Mouse (Mus musculus) neural tube, embryonic 14.5 days (tissue): ENCODE measurements around the gene Serinc5. TPM values are rescaled to one million over a fixed set of nuclear protein-coding genes. Genes with fewer than 3 reads are reported as not detected.

ENCODE experiments used
- ATAC-seq: fragments of 200-750 bp; cut with Nextera tagmentation; 2 replicates; pipeline ENCODE4 v1.8.0; 2017; ENCODE audit warnings: low read depth, mild to moderate bottlenecking, moderate TSS enrichment, moderate library complexity
- H3K27ac ChIP-seq: fragments of 300-500 bp; sonication (generic); 2 replicates; pipeline ENCODE4 v1.5.1; 2014; ENCODE audit warnings: low read depth, mild to moderate bottlenecking, control low read depth, low read length, moderate library complexity, mixed read lengths
- H3K27me3 ChIP-seq: fragments of 300-500 bp; sonication (generic); 2 replicates; pipeline ENCODE4 v1.6.1; 2014; ENCODE audit warnings: low read length; ENCODE audit not compliant: control insufficient read depth, insufficient read depth
- H3K36me3 ChIP-seq: fragments of 300-500 bp; sonication (generic); 2 replicates; pipeline ENCODE4 v1.6.1; 2014; ENCODE audit warnings: low read length, mixed read lengths; ENCODE audit not compliant: control insufficient read depth, insufficient read depth
- H3K4me1 ChIP-seq: fragments of 300-500 bp; sonication (generic); 2 replicates; pipeline ENCODE4 v1.6.1; 2014; ENCODE audit warnings: low read length; ENCODE audit not compliant: control insufficient read depth, insufficient read depth
- H3K4me2 ChIP-seq: fragments of 300-500 bp; sonication (generic); 2 replicates; pipeline ENCODE4 v1.6.1; 2014; ENCODE audit warnings: mild to moderate bottlenecking, low read depth, low read length, control low read depth
- H3K4me3 ChIP-seq: fragments of 300-500 bp; sonication (generic); 2 replicates; pipeline ENCODE4 v1.5.1; 2014; ENCODE audit warnings: low read depth, low read length, control low read depth, mixed read lengths
- H3K9ac ChIP-seq: fragments of 300-500 bp; sonication (generic); replicated peaks from 2 replicates; pipeline ENCODE4 v1.6.1; 2014; ENCODE audit warnings: low read depth, mild to moderate bottlenecking, control low read depth, low read length, mixed read lengths
- H3K9me3 ChIP-seq: fragments of 300-500 bp; sonication (generic); 2 replicates; pipeline ENCODE4 v1.6.1; 2016; ENCODE audit warnings: low read length; ENCODE audit not compliant: control insufficient read depth
- WGBS: fragments of 180-500 bp; shearing (Covaris S2); extraction: QIAGEN DNeasy Blood & Tissue Kit; methylation state at CpG from one replicate; pipeline ENCODE4 v1.1.7; 2014; 5-methylcytosine and 5-hydroxymethylcytosine counted together
- polyA plus RNA-seq: library from polyadenylated mRNA; unstranded; fragments of >200 nt; fragmentation: Nextera tagmentation; extraction: Ambion mirVana; gene quantifications from 2 replicates; pipeline ENCODE4 v1.2.1, GENCODE M21; 2014

Gene Serinc5
- polyA plus RNA-seq, 1 experiment from 2014 or later = 16.7 TPM

DNA sequence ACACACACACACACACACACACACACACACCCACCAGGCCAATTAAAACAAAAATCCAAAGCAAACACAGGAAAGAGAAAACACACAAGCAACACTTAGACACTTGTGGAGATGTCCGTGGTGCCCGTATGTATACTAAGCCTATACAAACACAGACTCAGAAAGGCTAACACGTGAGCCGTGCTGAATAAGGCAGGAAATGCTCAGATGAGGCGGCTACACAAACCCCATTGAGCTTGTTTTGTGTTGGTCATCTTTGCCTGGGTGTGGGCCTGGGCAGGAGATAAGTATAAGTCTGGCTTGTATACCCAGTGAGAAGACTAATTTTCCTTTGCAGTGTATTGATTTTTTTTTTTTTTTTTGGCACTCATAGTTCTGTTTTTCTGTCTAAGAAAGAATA, 91.1 kb downstream of the Serinc5 start:
- 90% methylated on average over 5 of the region's 5 CpGs for WGBS

DNA sequence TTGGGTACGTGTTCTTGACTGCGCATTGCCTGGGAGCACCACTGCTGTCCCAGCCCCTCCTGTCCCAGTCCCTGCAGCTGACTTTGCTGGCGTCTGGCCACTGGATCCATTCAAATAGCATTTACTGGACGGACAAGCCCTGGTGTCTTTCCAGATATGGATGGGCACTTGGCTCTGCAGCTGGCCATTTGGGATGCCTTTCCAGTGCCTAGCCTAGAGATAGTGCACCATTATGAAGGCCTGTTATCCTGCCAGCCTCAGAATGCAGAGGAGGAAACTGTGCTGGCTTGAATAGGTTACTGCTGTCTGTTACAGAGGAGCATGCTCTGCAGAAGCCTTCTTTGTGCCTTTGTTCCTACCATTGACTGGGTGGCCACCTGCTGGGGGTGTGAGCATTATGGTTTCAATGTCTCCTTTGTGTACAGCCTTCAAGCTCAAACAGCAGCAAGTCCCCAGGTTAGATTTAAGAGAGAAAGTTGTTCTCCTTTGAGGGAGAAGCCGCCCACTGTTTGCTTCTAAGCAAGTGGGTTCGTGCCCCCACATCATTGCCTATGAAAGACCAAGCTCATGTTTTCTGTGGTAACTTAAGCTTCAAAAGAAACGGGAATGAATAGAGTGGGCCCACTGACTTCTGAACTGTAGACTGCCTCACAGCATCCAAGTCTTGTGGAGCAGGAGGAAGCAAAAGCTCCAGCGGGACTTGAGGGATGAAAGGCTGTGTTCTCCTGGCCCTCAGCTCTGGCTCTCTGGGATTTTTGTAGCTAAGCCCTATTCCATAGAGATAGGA, 92.5 kb downstream of the Serinc5 start:
- no peaks in the 10 kb centered on the region for H3K4me1 ChIP-seq
- no peak overlapping the region for H3K27ac ChIP-seq
- H3K36me3 ChIP-seq = peaks cover 11% of the 10 kb centered on the region; the same call in 1 of the 2 replicates
- 22% methylated on average over 8 of the region's 8 CpGs for WGBS
- no peak overlapping the region for H3K9ac ChIP-seq
- no peaks in the 10 kb centered on the region for H3K9me3 ChIP-seq
- peak; percentile 89 for ATAC-seq
- no peak overlapping the region for H3K4me3 ChIP-seq
- no peaks in the 10 kb centered on the region for H3K27me3 ChIP-seq
- H3K4me2 ChIP-seq = no peak overlapping the region

More for the DNA sequence above, 91.1 kb downstream of the Serinc5 start:
- Histone ChIP-seq H3K27ac (no peak overlapping the region), H3K4me1 (no peaks in the 10 kb centered on the region; the same call in 1 of the 2 replicates), H3K4me3 (no peak overlapping the region), H3K9ac (no peak overlapping the region), H3K27me3 (no peaks in the 10 kb centered on the region), H3K4me2 (no peak overlapping the region), H3K36me3 (0 out of 2 replicates have a peak, but pooled peaks cover 5% of the 10 kb centered on the region), H3K9me3 (no peaks in the 10 kb centered on the region)
- no peak for ATAC-seq

DNA sequence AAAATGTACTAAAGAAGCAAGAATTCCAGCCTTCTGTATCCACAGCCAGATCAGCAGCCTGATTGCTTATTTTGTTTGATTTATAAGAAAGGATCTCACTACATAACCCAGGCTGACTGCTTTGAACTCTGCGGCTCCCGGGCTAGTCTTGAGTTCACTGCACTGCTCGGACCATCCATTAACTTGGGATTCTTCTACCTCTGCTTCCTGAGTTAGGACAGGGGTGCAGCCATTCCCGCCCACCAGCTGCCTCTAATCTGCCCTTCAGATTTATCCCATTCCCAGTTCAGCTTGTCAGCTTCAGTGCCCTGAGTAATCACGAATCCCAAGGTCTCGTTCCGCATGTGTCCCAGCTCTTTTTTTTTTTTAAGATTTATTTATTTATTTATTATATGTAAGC, 93.3 kb downstream of the Serinc5 start:
- Histone ChIP-seq H3K4me3 (no peak overlapping the region), H3K36me3 (peaks cover 14% of the 10 kb centered on the region; the same call in 1 of the 2 replicates), H3K4me1 (no peaks in the 10 kb centered on the region), H3K9ac (no peak overlapping the region), H3K9me3 (no peaks in the 10 kb centered on the region), H3K27me3 (no peaks in the 10 kb centered on the region), H3K27ac (no peak overlapping the region), H3K4me2 (no peak overlapping the region)
- WGBS = 23% methylated on average over 7 of the region's 7 CpGs
- ATAC-seq = no peak

DNA sequence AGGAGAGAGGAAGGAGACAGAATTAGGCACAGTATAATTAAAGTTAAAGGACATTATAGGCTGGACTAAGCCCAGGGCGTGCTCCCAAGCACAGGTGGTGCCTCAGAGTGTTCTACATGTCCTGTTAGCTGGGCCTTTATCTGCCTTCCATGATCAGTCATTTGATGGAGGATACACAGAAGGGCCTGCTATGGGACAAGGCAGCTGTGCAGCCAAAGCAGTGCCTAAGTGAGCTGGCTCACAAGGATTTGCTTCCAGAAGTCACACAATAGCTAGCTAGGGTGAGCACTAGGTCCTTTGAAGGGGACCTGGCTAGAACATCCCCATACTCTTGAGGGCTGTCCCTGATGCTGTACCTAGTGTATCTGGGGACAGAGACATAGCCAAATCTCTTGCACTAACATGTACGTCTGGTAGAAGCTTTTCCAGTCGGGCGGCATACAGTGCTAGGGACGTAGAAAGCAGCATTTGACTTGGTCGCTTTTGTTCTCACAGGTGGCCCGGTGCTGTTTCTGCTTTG, 94.2 kb downstream of the Serinc5 start:
- no peak for ATAC-seq
- Histone ChIP-seq H3K4me2 (no peak overlapping the region), H3K27me3 (no peaks in the 10 kb centered on the region), H3K9ac (no peak overlapping the region), H3K4me1 (no peaks in the 10 kb centered on the region), H3K4me3 (no peak overlapping the region), H3K9me3 (no peaks in the 10 kb centered on the region), H3K36me3 (peaks cover 14% of the 10 kb centered on the region; the same call in 1 of the 2 replicates), H3K27ac (no peak overlapping the region; the same call in 1 of the 2 replicates)
- WGBS = 84% methylated on average over 7 of the region's 7 CpGs

DNA sequence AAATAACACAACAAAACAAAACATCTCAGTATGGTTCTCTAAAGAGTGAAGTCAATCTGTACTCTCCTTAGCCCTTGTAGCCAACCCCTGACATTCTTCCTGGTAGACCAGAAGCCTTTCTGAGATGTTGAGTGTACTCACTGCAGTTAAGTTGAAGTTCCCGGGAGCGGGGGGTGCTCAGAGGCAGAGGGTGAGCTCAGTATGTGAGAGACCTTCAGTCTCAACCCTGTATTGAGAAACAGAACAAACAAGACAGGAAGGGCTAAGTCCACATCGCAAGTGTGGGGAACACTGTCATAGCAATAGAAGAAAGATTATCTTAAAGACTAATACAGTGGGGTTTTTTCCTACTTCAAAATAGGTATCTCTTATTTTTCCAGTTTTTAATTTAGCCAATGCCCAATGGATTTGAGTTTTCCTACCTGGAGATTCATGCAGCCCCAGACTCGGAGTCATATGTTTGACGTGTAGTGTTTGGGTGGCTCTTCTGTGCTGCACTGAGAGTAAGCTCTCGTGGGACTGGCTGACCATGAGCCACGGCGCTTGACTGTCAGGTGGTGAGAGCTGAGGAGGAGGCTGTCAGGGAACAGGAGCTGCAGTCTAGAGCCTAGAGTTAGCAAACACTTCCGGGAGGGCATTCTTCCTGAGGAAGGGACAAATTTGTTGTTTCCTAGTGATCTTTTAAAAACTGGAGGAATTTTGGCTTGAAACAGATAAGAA, 95.6 kb downstream of the Serinc5 start:
- Histone ChIP-seq H3K4me3 (no peak overlapping the region), H3K9ac (no peak overlapping the region), H3K9me3 (no peaks in the 10 kb centered on the region), H3K27me3 (no peaks in the 10 kb centered on the region), H3K27ac (no peak overlapping the region), H3K4me2 (no peak overlapping the region), H3K36me3 (peaks cover 14% of the 10 kb centered on the region; the same call in 1 of the 2 replicates), H3K4me1 (no peaks in the 10 kb centered on the region)
- ATAC-seq = no peak
- 94% methylated on average over 9 of the region's 9 CpGs for WGBS

DNA sequence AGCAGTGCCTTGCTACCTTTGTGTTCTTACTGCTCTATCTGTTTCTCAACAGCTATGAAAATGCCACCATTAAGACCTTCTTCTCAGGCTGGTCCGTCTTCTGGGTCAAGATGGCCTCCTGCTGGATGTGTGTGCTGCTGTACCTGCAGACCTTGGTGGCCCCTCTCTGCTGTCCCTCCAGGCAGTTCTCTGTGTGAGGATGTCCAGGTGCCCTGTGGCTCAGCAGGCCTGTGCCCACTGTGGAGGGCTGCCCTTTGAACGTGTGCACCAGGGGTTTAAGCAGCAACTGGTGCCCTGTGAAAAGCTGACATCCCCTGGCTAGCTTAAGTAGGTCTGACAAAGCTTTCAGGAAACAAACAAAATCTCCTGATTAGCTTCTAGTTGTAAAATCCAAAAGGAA, 97.0 kb downstream of the Serinc5 start:
- H3K9me3 ChIP-seq = no peaks in the 10 kb centered on the region
- no peak overlapping the region for H3K27ac ChIP-seq
- H3K36me3 ChIP-seq = peaks cover 14% of the 10 kb centered on the region; the same call in 1 of the 2 replicates
- no peak for ATAC-seq
- H3K9ac ChIP-seq = no peak overlapping the region
- H3K4me3 ChIP-seq = no peak overlapping the region
- H3K4me2 ChIP-seq = no peak overlapping the region
- no peaks in the 10 kb centered on the region for H3K4me1 ChIP-seq
- no peaks in the 10 kb centered on the region for H3K27me3 ChIP-seq
- 76% methylated on average over 2 of the region's 2 CpGs for WGBS

DNA sequence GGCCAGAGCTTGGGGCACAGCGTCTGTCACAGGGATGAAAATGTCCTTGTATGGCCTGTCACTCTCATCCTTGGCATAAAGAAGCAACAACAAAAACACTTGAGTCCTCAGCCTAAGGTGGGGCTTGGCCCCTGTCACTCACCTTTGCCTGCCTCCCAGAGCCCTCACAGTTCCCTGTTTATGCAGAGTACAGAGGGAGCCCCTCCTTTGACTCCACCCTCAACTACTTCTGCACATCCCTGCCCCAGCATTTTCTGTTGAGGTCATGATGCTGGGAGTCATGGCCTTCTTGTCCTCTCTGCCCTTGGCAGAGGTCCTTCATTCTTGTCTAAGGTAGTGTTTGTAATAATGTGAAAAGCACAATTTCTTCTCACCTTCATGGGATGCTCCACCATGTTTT, 97.6 kb downstream of the Serinc5 start:
- Histone ChIP-seq H3K4me1 (no peaks in the 10 kb centered on the region), H3K9me3 (no peaks in the 10 kb centered on the region), H3K36me3 (peaks cover 14% of the 10 kb centered on the region; the same call in 1 of the 2 replicates), H3K9ac (no peak overlapping the region), H3K27me3 (no peaks in the 10 kb centered on the region), H3K4me3 (no peak overlapping the region), H3K27ac (no peak overlapping the region), H3K4me2 (no peak overlapping the region)
- WGBS = 96% methylated on average over 1 of the region's 1 CpGs
- ATAC-seq = no peak

DNA sequence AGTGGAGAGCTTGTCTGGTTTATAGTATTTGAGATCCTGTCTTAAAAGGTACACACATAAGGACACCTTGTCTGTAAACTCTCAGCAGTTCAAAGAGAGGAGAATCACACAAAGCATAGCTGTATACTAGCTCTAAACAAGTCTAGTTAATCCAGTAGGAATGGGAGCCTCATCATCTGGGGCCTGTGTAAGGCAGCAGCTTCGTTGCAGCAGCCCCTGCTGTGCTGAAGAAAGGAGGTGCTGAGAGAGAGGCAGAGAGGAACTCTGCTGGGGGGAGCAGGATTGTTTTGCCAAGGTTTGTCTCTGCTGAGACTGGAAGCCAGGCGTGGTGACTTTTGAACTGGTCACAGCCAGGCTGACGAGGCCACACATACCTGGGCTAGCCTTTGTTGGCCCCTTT, 98.6 kb downstream of the Serinc5 start:
- Histone ChIP-seq H3K4me2 (no peak overlapping the region), H3K27me3 (no peaks in the 10 kb centered on the region), H3K4me1 (no peaks in the 10 kb centered on the region), H3K27ac (no peak overlapping the region), H3K9ac (no peak overlapping the region), H3K9me3 (no peaks in the 10 kb centered on the region), H3K4me3 (no peak overlapping the region), H3K36me3 (peaks cover 14% of the 10 kb centered on the region; the same call in 1 of the 2 replicates)
- ATAC-seq = no peak
- 22% methylated on average over 3 of the region's 3 CpGs for WGBS

DNA sequence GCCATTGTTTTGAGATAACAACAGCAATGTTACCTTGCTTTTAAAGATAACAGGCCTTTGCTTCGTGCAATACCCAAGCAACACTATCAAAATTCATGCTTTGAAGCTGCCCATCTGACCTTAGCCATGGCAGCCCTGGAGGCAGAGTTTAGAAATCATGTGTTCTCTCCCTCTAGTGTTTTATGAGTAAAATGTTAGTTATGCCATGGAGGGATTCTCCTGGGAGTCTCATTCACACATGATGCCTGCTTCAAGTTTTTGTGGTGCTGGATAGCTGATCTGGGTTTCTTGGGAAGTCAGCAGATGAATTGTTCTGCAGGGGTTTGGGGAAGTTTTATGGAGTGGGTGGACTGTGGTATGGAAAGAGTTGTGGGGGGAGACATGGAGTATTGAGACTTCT, 99.5 kb downstream of the Serinc5 start:
- Histone ChIP-seq H3K4me3 (no peak overlapping the region), H3K36me3 (peaks cover 14% of the 10 kb centered on the region; the same call in 1 of the 2 replicates), H3K9ac (no peak overlapping the region), H3K27ac (no peak overlapping the region), H3K4me1 (no peaks in the 10 kb centered on the region), H3K4me2 (no peak overlapping the region), H3K27me3 (no peaks in the 10 kb centered on the region), H3K9me3 (no peaks in the 10 kb centered on the region)
- no peak for ATAC-seq
- 90% methylated on average over 1 of the region's 1 CpGs for WGBS
